Mouse (Mus musculus): ENCODE data around the gene Gabarapl2. TPM values are rescaled to one million over a fixed set of nuclear protein-coding genes. Genes with fewer than 3 reads are reported as not detected.

Gabarapl2 gene
- 351 and 359 TPM in 2 replicates for polyA plus RNA-seq (2016; fragmentation: Nextera tagmentation; extraction: Ambion mirVana)

DNA sequence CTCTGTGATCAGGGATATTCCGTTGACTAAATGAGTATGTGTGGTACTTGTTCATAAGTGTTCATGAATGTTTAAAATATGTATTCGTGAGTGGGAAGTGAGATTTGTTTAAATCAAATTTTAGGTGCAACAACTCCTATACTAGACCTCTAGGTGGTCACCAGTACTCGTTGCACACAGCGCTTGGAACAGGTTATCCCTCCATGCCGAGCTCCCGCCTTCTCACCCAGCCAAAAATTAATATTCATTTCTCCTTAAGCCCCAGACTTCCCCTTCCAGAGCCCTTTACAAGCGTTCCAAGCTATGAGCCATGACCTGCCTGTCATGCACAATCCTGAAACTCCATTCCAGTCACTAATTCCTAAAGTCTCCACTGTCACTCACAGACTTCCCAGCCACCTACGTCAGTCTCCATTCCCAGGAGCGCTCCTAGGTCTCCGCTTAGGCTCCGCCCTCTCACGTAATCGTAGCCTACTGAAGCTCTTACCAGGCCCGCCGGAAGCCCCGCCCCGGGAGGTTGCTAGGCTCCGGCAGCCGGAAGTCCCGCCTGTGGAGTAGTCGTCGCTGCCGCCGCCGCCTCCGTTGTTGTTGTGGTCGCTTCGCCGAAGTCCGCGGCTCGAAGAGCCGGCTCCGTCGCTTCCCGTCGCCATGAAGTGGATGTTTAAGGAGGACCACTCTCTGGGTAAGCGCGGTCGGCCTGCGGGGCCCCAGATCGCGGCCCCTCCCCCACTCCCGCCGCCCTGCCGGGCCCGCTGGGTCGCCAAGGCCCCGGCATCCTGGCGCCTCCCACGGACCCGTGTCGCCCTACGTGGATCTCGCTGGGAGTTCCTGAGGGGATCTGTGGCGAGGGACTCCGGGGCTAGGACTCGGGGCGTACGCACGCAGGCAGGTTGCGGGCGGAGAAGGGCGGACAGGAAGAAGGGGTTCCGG, at the start of gene Gabarapl2:
Gene Gabarapl2 (plus strand): TSS at position 533 of the 930 bp plus-strand sequence.
- peak within 1 kb of the TSS; percentile 94 for H3K9ac ChIP-seq (replicated peaks)
- peaks cover 35% of the 10 kb centered on the region for H3K36me3 ChIP-seq
- peaks cover 18% of the 10 kb centered on the region for H3K4me1 ChIP-seq
- H3K4me3 ChIP-seq, result peak within 1 kb of the TSS; percentile 99
- no peaks in the 10 kb centered on the region for H3K9me3 ChIP-seq
- H3K27ac ChIP-seq (replicated peaks), result peak within 1 kb of the TSS; percentile 78
- H3K27me3 ChIP-seq, result no peaks in the 10 kb centered on the region
- H3K4me2 ChIP-seq (replicated peaks), result peak within 1 kb of the TSS; percentile 93
- WGBS, result under 1% methylated on average over 65 of the region's 65 CpGs
- peak; percentile 98 for ATAC-seq (ENCODE audit: low FRiP score, low read depth)

DNA sequence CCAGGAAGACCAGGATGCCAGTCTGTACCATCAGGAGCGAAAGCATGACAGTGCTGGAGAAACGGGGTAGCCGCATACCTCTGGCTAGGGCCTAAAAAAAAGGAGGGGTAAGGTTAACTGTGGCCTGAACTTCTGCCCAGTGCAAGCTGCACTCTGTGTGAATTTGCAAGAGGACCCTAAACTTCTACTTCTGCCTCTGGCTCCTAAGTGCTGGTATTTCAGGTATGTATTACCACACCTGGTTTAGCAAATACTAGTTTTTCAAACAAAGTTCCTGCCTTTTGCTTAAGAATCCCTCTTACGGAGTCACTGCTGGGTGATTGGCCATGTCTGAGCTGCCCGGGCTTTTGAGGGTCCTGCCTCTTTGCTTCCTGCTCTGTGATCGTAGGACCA, 49.6 kb upstream of the Gabarapl2 start:
- no peak overlapping the region for H3K9ac ChIP-seq (replicated peaks)
- no peak overlapping the region for H3K4me2 ChIP-seq (replicated peaks)
- H3K27ac ChIP-seq (replicated peaks), result no peak overlapping the region
- peaks cover 4% of the 10 kb centered on the region; the same call in 1 of the 2 replicates for H3K4me1 ChIP-seq
- H3K4me3 ChIP-seq, result no peak overlapping the region
- WGBS, result 55% methylated on average over 6 of the region's 6 CpGs
- no peak for ATAC-seq (ENCODE audit: low FRiP score, low read depth)
- H3K9me3 ChIP-seq, result no peaks in the 10 kb centered on the region
- H3K36me3 ChIP-seq, result no peaks in the 10 kb centered on the region
- H3K27me3 ChIP-seq, result peaks cover 49% of the 10 kb centered on the region

DNA sequence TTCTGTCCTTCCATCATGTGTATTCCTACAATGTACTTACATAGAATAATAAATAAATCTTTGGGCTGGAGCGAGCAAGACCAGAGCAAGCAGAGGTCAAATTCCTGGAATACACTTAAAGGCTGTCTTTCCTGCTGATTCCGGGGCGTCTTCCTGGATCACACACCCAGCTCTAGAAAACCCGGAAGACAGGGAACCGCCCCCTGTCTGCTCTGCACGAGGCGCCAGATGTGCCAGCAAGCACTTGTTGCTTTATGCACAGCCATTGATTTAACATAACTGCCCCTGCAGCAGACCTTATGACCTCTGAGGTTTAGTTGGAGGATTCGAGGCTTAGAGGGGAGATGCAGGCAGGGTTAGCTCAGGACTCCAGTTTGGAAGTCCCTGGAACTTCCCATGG, 48.5 kb upstream of the Gabarapl2 start:
- WGBS, result 47% methylated on average over 8 of the region's 8 CpGs
- Histone ChIP-seq H3K4me1 (peaks cover 4% of the 10 kb centered on the region; the same call in 1 of the 2 replicates), H3K4me3 (no peak overlapping the region), H3K36me3 (no peaks in the 10 kb centered on the region), H3K27me3 (peaks cover 49% of the 10 kb centered on the region), H3K9ac (replicated peaks) (no peak overlapping the region), H3K9me3 (no peaks in the 10 kb centered on the region), H3K4me2 (replicated peaks) (no peak overlapping the region), H3K27ac (replicated peaks) (no peak overlapping the region)
- ATAC-seq (ENCODE audit: low FRiP score, low read depth), result no peak

DNA sequence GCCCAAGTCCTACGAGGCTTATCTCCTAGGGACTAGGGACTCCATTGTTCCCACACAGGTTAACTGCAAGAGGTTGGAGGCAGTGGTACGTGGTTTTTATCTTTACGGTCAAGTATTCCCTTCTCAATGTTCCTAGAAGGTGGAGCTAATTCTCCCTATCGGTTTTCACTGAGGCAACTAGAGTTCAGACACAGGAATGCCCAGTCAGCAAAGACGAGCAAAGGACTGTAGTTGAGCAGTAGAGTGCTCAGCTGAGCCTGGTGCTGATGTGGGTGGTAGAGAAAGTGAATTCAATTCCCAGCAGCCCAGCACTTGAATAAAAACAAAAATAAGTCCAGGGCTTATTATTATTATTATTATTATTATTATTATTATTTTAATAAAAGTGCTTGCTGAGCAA, 47.9 kb upstream of the Gabarapl2 start:
- Histone ChIP-seq H3K27me3 (peaks cover 47% of the 10 kb centered on the region), H3K9ac (replicated peaks) (no peak overlapping the region), H3K4me2 (replicated peaks) (no peak overlapping the region), H3K36me3 (no peaks in the 10 kb centered on the region), H3K4me3 (no peak overlapping the region), H3K4me1 (peaks cover 4% of the 10 kb centered on the region; the same call in 1 of the 2 replicates), H3K27ac (replicated peaks) (no peak overlapping the region), H3K9me3 (no peaks in the 10 kb centered on the region)
- no peak for ATAC-seq (ENCODE audit: low FRiP score, low read depth)
- 62% methylated on average over 5 of the region's 5 CpGs for WGBS

DNA sequence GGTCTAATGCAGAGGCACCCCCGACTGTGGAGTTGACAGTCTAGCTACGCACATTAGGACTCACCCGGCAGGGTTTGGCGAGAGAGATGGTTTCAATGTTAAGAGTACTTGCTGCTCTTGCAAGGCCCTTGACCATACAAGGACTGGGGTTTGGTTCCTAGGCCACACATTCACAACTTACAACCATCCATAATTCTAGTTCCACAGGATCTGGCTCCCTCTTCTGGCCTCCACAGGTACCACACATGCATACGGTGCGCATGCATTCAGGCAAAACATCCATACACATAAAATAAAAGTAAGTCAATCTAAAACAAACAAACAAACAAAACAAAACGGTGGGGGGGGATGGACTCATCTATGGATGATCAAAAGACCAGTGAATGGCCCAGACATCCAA, 45.5 kb upstream of the Gabarapl2 start:
- Histone ChIP-seq H3K4me2 (replicated peaks) (no peak overlapping the region), H3K4me3 (no peak overlapping the region), H3K4me1 (peaks cover 4% of the 10 kb centered on the region; the same call in 1 of the 2 replicates), H3K36me3 (no peaks in the 10 kb centered on the region), H3K27me3 (peaks cover 27% of the 10 kb centered on the region), H3K9me3 (no peaks in the 10 kb centered on the region), H3K9ac (replicated peaks) (no peak overlapping the region), H3K27ac (replicated peaks) (no peak overlapping the region)
- no peak for ATAC-seq (ENCODE audit: low FRiP score, low read depth)
- 81% methylated on average over 7 of the region's 7 CpGs for WGBS

DNA sequence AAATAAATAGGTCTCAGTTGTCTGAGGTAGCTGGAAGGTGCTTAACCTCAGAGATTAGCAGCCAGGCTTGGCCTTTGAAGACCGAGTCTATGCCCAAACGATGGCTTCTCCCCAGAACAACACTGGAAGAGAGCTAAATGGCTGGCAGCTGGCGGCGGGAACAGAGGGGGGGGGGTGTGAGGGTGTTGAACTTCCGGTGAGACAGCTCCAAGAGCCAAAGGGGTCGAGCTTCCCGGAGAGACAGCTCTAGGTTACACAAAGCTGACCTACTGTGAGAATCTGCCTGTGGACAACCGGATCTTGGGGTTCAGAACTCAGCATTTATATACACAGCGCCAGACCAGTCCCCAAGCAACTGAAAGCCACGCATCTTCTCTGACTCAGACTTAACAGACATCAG, 41.9 kb upstream of the Gabarapl2 start:
- ATAC-seq (ENCODE audit: low FRiP score, low read depth), result no peak
- Histone ChIP-seq H3K27ac (replicated peaks) (no peak overlapping the region), H3K4me2 (replicated peaks) (no peak overlapping the region), H3K36me3 (no peaks in the 10 kb centered on the region), H3K27me3 (no peaks in the 10 kb centered on the region), H3K9ac (replicated peaks) (no peak overlapping the region), H3K4me3 (no peak overlapping the region), H3K4me1 (no peaks in the 10 kb centered on the region), H3K9me3 (no peaks in the 10 kb centered on the region)
- WGBS, result 38% methylated on average over 10 of the region's 10 CpGs

DNA sequence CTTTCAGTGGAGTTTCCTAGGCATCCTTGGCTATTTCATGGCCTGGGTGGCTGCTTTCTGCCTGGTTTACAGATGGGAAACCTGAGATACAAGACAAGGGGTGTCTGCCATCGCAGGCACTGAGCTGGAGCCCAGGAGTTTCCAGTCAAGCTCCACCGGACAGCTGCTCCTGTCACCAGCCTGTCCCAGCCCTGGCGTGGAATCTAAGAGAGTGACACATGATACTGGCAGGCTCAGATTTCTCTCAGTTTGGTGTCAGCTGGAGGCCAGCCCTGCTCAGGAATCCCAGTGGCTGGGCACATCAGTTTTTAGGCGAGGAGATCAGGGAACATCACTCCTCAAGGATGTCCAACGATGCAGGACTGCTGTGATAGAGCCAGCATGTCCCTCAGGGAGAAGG, 38.4 kb upstream of the Gabarapl2 start:
- Histone ChIP-seq H3K36me3 (no peaks in the 10 kb centered on the region), H3K4me2 (replicated peaks) (no peak overlapping the region), H3K9me3 (no peaks in the 10 kb centered on the region), H3K27ac (replicated peaks) (no peak overlapping the region), H3K9ac (replicated peaks) (no peak overlapping the region), H3K4me1 (no peaks in the 10 kb centered on the region), H3K4me3 (no peak overlapping the region), H3K27me3 (no peaks in the 10 kb centered on the region)
- ATAC-seq (ENCODE audit: low FRiP score, low read depth), result no peak
- WGBS, result 37% methylated on average over 5 of the region's 5 CpGs

DNA sequence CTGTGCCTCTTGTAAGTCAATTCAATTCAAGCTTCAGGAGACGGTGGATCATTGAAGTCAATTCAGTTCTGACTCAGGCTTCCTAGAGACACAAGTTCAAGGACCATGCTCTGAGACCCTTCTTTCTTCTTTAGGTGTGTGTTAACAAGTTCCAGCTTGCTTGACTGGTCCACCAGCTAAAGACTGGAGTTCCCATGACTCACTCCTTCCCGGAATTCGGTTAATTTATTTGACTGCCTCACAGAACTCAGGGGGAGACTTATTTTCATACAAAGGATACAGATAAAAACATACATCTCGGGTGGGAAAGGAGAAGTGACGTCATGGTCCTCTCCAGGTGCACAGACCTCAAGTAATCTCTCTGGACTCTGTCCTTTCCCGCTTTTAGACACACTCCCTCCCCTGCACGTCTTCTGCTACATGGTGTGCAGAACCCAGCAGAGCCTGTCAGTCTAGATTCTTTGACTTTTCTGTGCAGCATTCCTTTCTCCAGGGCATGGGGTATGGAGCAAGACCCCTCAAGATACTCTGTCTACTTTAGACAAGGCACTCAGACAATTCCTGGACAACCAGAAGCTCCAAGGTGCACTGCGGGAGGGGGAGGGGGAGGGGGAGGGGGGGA, 34.9 kb upstream of the Gabarapl2 start:
- Histone ChIP-seq H3K4me1 (peaks cover 11% of the 10 kb centered on the region; the same call in 1 of the 2 replicates), H3K9me3 (no peaks in the 10 kb centered on the region), H3K4me3 (no peak overlapping the region), H3K27me3 (peaks cover 16% of the 10 kb centered on the region), H3K9ac (replicated peaks) (no peak overlapping the region), H3K4me2 (replicated peaks) (no peak overlapping the region), H3K27ac (replicated peaks) (no peak overlapping the region), H3K36me3 (no peaks in the 10 kb centered on the region)
- WGBS, result 75% methylated on average over 8 of the region's 8 CpGs
- no peak for ATAC-seq (ENCODE audit: low FRiP score, low read depth)

DNA sequence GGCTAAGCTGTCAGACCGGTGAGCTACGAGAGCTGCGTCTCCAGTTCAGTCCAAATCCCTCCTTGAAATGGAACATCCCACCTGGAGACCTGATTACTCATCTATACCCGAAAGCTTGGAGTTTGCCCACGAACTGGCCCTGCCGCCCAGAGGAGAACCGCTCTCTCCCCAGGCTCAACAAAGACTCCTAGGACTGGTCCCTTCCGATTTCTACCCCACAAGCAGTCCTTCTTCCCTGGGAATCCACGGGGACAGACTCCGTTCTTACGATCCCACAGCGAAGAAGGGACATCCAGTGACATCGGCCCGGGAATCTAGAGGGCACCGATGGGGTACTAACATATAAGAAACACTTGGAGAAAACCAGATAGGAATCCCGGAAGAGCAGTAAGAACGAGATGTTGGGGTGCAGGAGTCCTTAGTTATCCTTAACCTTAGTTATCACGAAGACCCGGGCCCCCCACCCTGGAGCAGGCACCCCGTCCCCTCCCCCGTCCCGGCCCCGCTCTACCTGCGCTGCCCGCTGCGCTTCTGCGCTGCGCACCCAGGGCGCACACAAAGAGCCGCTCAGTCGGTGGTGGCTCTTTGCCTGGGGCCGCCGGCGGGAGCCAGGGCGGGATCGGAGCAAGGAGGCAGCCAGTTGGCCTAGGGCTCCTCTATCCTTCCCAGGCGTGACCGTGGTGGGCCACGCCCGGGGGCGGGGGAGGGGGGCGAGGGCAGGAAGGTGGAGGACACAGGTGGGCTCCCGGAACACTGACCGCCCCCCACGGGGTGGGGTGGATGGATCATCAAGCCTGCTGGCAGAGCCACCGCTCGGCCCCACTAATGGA, 30.7 kb upstream of the Gabarapl2 start, which contains the start of gene Chst5:
Gene Chst5 (minus strand): TSS at position 827 of the 830 bp plus-strand sequence.
- Histone ChIP-seq H3K9ac (replicated peaks) (peak within 1 kb of the TSS; percentile 63), H3K4me3 (peak within 1 kb of the TSS; percentile 49), H3K4me2 (replicated peaks) (peak within 1 kb of the TSS; percentile 81), H3K36me3 (no peaks in the 10 kb centered on the region), H3K27me3 (peaks cover 22% of the 10 kb centered on the region), H3K9me3 (no peaks in the 10 kb centered on the region), H3K4me1 (peaks cover 17% of the 10 kb centered on the region), H3K27ac (replicated peaks) (no peak within 1 kb of the TSS)
- peak; percentile 55 for ATAC-seq (ENCODE audit: low FRiP score, low read depth)
- 5% methylated on average over 45 of the region's 47 CpGs for WGBS

DNA sequence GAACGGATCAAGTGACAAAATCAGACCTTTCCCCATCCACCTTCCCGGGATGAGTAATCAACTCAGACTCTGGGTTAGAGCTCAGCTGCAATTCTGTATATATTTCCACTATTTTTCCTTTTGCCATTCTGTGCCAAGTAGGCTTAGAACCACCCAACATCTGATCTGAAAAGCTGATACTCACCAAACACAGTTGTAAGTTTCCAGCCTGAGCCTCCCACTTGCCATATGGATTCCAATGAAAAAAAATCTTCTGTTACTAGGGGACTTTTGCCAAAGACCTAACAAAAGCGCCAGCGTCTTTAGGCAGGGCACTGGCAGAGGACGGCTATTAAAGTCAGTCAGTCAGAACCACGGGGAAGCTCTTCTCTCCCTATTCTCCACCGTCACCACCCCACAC, 28.9 kb upstream of the Gabarapl2 start:
- Histone ChIP-seq H3K4me1 (peaks cover 17% of the 10 kb centered on the region), H3K9ac (replicated peaks) (no peak overlapping the region), H3K9me3 (no peaks in the 10 kb centered on the region), H3K27me3 (peaks cover 22% of the 10 kb centered on the region), H3K27ac (replicated peaks) (no peak overlapping the region), H3K4me3 (no peak overlapping the region), H3K4me2 (replicated peaks) (no peak overlapping the region), H3K36me3 (0 out of 2 replicates have a peak, but pooled peaks cover under 1% of the 10 kb centered on the region)
- ATAC-seq (ENCODE audit: low FRiP score, low read depth), result no peak
- 44% methylated on average over 7 of the region's 7 CpGs for WGBS

DNA sequence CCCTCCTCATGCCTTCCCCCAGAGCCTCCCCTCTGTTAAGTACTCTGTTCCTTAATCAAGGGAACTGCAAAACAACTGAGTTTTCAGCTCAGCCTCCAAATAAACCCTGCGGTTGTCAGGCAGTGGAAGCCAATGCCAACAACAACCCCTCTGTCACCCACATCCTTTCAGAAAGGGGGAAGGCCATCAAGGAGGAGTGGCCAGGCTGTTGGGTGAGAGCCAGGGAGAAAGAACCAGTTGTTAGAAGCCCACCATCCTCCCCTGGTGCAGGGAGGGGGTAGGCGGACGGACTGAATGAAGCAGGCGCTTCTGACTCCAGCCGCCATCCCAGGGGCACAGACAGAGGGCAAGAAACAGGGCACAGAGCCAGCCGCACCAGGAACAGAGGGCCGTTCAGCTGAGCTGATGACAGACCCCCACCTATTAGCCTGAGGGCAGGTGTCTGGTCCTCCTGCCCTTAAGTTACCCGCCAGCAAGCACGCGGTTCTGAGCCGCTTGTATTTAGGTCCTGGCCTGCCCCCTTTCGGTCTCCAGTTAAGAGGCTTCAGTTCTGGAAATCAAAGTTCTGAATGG, 27.6 kb upstream of the Gabarapl2 start:
- Histone ChIP-seq H3K27ac (replicated peaks) (no peak overlapping the region), H3K4me1 (peaks cover 17% of the 10 kb centered on the region), H3K4me2 (replicated peaks) (no peak overlapping the region), H3K36me3 (peaks cover 8% of the 10 kb centered on the region; the same call in 1 of the 2 replicates), H3K27me3 (peaks cover 22% of the 10 kb centered on the region), H3K9ac (replicated peaks) (no peak overlapping the region), H3K4me3 (no peak overlapping the region), H3K9me3 (no peaks in the 10 kb centered on the region)
- 48% methylated on average over 12 of the region's 12 CpGs for WGBS
- peak; percentile 81; the same call in 1 of the 2 replicates for ATAC-seq (ENCODE audit: low FRiP score, low read depth)
